In the genomic region with DNA sequence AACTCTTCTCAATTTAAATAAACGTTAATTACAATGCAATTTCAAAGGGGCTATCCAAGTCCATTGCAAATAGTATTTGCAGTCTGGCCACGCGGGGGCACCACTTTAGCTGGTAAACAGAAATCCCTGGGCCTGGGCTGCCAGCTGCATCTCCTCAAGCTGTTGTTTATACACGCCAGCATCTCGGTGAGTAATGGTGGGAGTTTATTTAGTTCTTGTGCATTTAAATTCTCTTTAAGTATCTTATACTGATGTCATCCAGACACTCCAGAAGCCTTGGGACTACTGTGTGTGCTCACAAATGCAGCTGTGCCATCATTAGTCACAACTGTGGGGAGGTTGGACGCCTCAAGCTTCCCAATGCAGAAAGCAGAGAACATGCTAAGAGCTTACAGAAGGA, we compare ENCODE assay signal across 9 mouse cellular contexts. TPM values are rescaled to one million over a fixed set of nuclear protein-coding genes. Genes with fewer than 3 reads are reported as not detected.
DNase-seq lines count a peak whose midpoint lies in the region; ATAC-seq lines count a peak whose summit lies in the region.
"Had no signal": no experiment of that assay in that cellular context is flagged by ENCODE, and none has a peak within 500 bp of the region (broad histone marks: within the 10 kb centered on the region; RNA-seq: fewer than 3 reads in every experiment).

No protein-coding gene starts in this region.

- no peaks in the 10 kb centered on the region for H3K36me3 ChIP-seq in midbrain, embryonic 10.5 days
- no peaks in the 10 kb centered on the region for H3K36me3 ChIP-seq in midbrain, embryonic 13.5 days
- H3K36me3 ChIP-seq in neural tube, embryonic 13.5 days = no peaks in the 10 kb centered on the region

- DNase-seq in midbrain, embryonic 10.5 days (ENCODE audit: low spot score) = peak; percentile 53
- DNase-seq in cerebellum, postnatal 10 days = peak; percentile 90 to 91
- peak; percentile 45 to 67 for DNase-seq in frontal cortex, postnatal 36 days (ENCODE audit: low spot score in 2 of 2)
- DNase-seq in kidney, adult 18-20 months = peak; percentile 69
- DNase-seq in left cerebral cortex, postnatal 14 days (ENCODE audit: low spot score in 2 of 2) = peak; percentile 76 to 83
- peak; percentile 24 for DNase-seq in testis, postnatal 14 days (ENCODE audit: low spot score)

- no peak overlapping the region for H3K9ac ChIP-seq in midbrain, embryonic 13.5 days (replicated peaks)
- H3K9ac ChIP-seq in neural tube, embryonic 13.5 days = no peak overlapping the region

- intact Hi-C loops in left cerebral cortex, postnatal 14 days (cut with DNase I) = loop anchor here (10.0 kb wide), 1 partner anchor 387 kb away; the partner anchor contains the start of gene Coa7

- H3K4me2 ChIP-seq in midbrain, embryonic 13.5 days (replicated peaks) = no peak overlapping the region
- no peak overlapping the region for H3K4me2 ChIP-seq in neural tube, embryonic 13.5 days

- no peaks in the 10 kb centered on the region for H3K27me3 ChIP-seq in midbrain, embryonic 10.5 days (ENCODE audit: low read depth, poor library complexity, severe bottlenecking)
- no peaks in the 10 kb centered on the region for H3K27me3 ChIP-seq in midbrain, embryonic 13.5 days
- H3K27me3 ChIP-seq in neural tube, embryonic 13.5 days = no peaks in the 10 kb centered on the region

- no peaks in the 10 kb centered on the region for H3K4me1 ChIP-seq in midbrain, embryonic 10.5 days
- H3K4me1 ChIP-seq in midbrain, embryonic 13.5 days (replicated peaks) = no peaks in the 10 kb centered on the region
- H3K4me1 ChIP-seq in neural tube, embryonic 13.5 days (replicated peaks) = no peaks in the 10 kb centered on the region

- ATAC-seq in midbrain, embryonic 13.5 days = no peak
- peak; percentile 36; the same call in 1 of the 2 replicates for ATAC-seq in neural tube, embryonic 13.5 days (ENCODE audit: low read depth)

- 32% methylated on average over 6 of the region's 6 CpGs for WGBS in midbrain, embryonic 10.5 days
- 30% methylated on average over 6 of the region's 6 CpGs for WGBS in midbrain, embryonic 13.5 days
- WGBS in neural tube, embryonic 13.5 days = 29% methylated on average over 6 of the region's 6 CpGs

- no peak overlapping the region for H3K27ac ChIP-seq in midbrain, embryonic 10.5 days (replicated peaks)
- no peak overlapping the region for H3K27ac ChIP-seq in midbrain, embryonic 13.5 days
- no peak overlapping the region for H3K27ac ChIP-seq in neural tube, embryonic 13.5 days (replicated peaks)

- no peak overlapping the region for H3K4me3 ChIP-seq in midbrain, embryonic 10.5 days
- no peak overlapping the region for H3K4me3 ChIP-seq in midbrain, embryonic 13.5 days (replicated peaks)
- no peak overlapping the region for H3K4me3 ChIP-seq in neural tube, embryonic 13.5 days
- H3K4me3 ChIP-seq: megakaryocyte, embryonic 14.5 days had no signal

- no peaks in the 10 kb centered on the region for H3K9me3 ChIP-seq in midbrain, embryonic 10.5 days (replicated peaks)
- H3K9me3 ChIP-seq in midbrain, embryonic 13.5 days = no peaks in the 10 kb centered on the region
- H3K9me3 ChIP-seq in neural tube, embryonic 13.5 days = no peaks in the 10 kb centered on the region
- H3K9me3 ChIP-seq: megakaryocyte, embryonic 14.5 days had no signal

RNA-seq across cellular contexts. Expression of gene Cpt2, which starts 13.9 kb away (rescaled TPM):
- 37.4 and 39.1 TPM in 2 replicates for polyA plus RNA-seq in midbrain, embryonic 10.5 days (2016; fragmentation: Nextera tagmentation; extraction: Ambion mirVana)
- 21.6 and 21.9 TPM in 2 replicates for polyA plus RNA-seq in midbrain, embryonic 13.5 days (2015; fragmentation: Nextera tagmentation; extraction: Ambion mirVana)
- 1 to 10 TPM; 7.6 TPM for total RNA-seq in left cerebral cortex, postnatal 14 days (2021)
- 21.3 and 22.7 TPM in 2 replicates for polyA plus RNA-seq in neural tube, embryonic 13.5 days (2015; fragmentation: Nextera tagmentation; extraction: Ambion mirVana)

RNA-seq across cellular contexts. Expression of gene Slc1a7, which starts 30.8 kb away (rescaled TPM):
- 0.07 TPM in 1 of 2 replicates, not detected in the other for polyA plus RNA-seq in midbrain, embryonic 10.5 days (2016; fragmentation: Nextera tagmentation; extraction: Ambion mirVana)
- polyA plus RNA-seq in midbrain, embryonic 13.5 days (2015; fragmentation: Nextera tagmentation; extraction: Ambion mirVana) = not detected in 2 replicates
- total RNA-seq in left cerebral cortex, postnatal 14 days (2021) = under 1 TPM in 1 of 2 experiments, not detected in 1; 0.37 TPM
- polyA plus RNA-seq in neural tube, embryonic 13.5 days (2015; fragmentation: Nextera tagmentation; extraction: Ambion mirVana) = not detected in 2 replicates

RNA-seq across cellular contexts. Expression of gene 0610037L13Rik, which starts 47.7 kb away (rescaled TPM):
- 113 TPM in 2 replicates for polyA plus RNA-seq in midbrain, embryonic 10.5 days (2016; fragmentation: Nextera tagmentation; extraction: Ambion mirVana)
- polyA plus RNA-seq in midbrain, embryonic 13.5 days (2015; fragmentation: Nextera tagmentation; extraction: Ambion mirVana) = 106 and 108 TPM in 2 replicates
- total RNA-seq in left cerebral cortex, postnatal 14 days (2021) = 10 to 100 TPM; 57.9 to 59.3 TPM
- 99.1 and 99.6 TPM in 2 replicates for polyA plus RNA-seq in neural tube, embryonic 13.5 days (2015; fragmentation: Nextera tagmentation; extraction: Ambion mirVana)

RNA-seq across cellular contexts. Expression of gene Magoh, which starts 57.8 kb away (rescaled TPM):
- polyA plus RNA-seq in midbrain, embryonic 10.5 days (2016; fragmentation: Nextera tagmentation; extraction: Ambion mirVana) = 219 and 263 TPM in 2 replicates
- 167 and 169 TPM in 2 replicates for polyA plus RNA-seq in midbrain, embryonic 13.5 days (2015; fragmentation: Nextera tagmentation; extraction: Ambion mirVana)
- total RNA-seq in left cerebral cortex, postnatal 14 days (2021) = 10 to 100 TPM; 38.0 to 40.0 TPM
- polyA plus RNA-seq in neural tube, embryonic 13.5 days (2015; fragmentation: Nextera tagmentation; extraction: Ambion mirVana) = 146 and 149 TPM in 2 replicates

Comparison
In these comparisons a context has a peak if more than half of its experiments do, and no peak if none do; other contexts are left out.
1. DNase-seq: peak in every context shown above with its lines; median percentile 90 in cerebellum, postnatal 10 days; 80 in left cerebral cortex, postnatal 14 days; 69 in kidney, adult 18-20 months; 56 in frontal cortex, postnatal 36 days; 53 in midbrain, embryonic 10.5 days; 24 in testis, postnatal 14 days.